Mouse (Mus musculus) MEL (cell line): Measurements from ENCODE around the gene Agfg2. TPM values are rescaled to one million over a fixed set of nuclear protein-coding genes. Genes with fewer than 3 reads are reported as not detected.

Experiments
- DNase-seq: peaks from one replicate; pipeline ENCODE4 v3.0.0; 2011; ENCODE audit warnings: low read depth, low spot score
- H3K27ac ChIP-seq: 2 replicates; pipeline ENCODE4 v1.5.1; 2012; ENCODE audit warnings: low read depth, mild to moderate bottlenecking, control low read depth, low read length, moderate library complexity; ENCODE audit not compliant: control insufficient read depth
- H3K27me3 ChIP-seq, 2 experiments: fragments of 150-350 bp in 1 of 2; sonication (generic) in 1 of 2; 2 replicates each; pipeline ENCODE4 v1.6.1; 2012; ENCODE audit warnings: low read length in 2 of 2, mild to moderate bottlenecking in 2 of 2, improper control_type of control experiment in 1 of 2, moderate library complexity in 1 of 2; ENCODE audit not compliant: insufficient read depth in 2 of 2, control insufficient read depth in 1 of 2
- H3K36me3 ChIP-seq, 2 experiments: 2 replicates each; pipeline ENCODE4 v1.6.1; 2012 to 2014; ENCODE audit warnings: low read length in 2 of 2, improper control_type of control experiment in 1 of 2, inconsistent platforms in 1 of 2, mild to moderate bottlenecking in 1 of 2; ENCODE audit not compliant: insufficient read depth in 2 of 2, control insufficient read depth in 1 of 2
- H3K4me1 ChIP-seq, 2 experiments: fragments of 150-350 bp in 1 of 2; sonication (generic) in 1 of 2; 2 replicates each; pipeline ENCODE4 v1.6.1; 2012; ENCODE audit warnings: low read length in 2 of 2, improper control_type of control experiment in 1 of 2, mild to moderate bottlenecking in 1 of 2; ENCODE audit not compliant: insufficient read depth in 2 of 2, control insufficient read depth in 1 of 2
- H3K4me3 ChIP-seq, 2 experiments: fragments of 150-350 bp in 1 of 2; sonication (generic) in 1 of 2; 2 replicates each; pipeline ENCODE4 v1.5.1; 2012; ENCODE audit warnings: low read depth in 2 of 2, low read length in 2 of 2, mild to moderate bottlenecking in 2 of 2, moderate library complexity in 2 of 2, control low read depth in 1 of 2, improper control_type of control experiment in 1 of 2; ENCODE audit not compliant: control insufficient read depth in 1 of 2, insufficient read depth in 1 of 2
- H3K79me2 ChIP-seq: 2 replicates; pipeline ENCODE4 v1.6.1; 2012; ENCODE audit warnings: mild to moderate bottlenecking, low read length, moderate library complexity; ENCODE audit not compliant: control insufficient read depth, poor library complexity, insufficient read depth
- H3K9ac ChIP-seq: 2 replicates; pipeline ENCODE4 v1.6.1; 2012; ENCODE audit warnings: low read depth, mild to moderate bottlenecking, control low read depth, low read length, moderate library complexity; ENCODE audit not compliant: control insufficient read depth, poor library complexity, severe bottlenecking
- H3K9me3 ChIP-seq: fragments of 150-350 bp; sonication (generic); replicated peaks from 2 replicates; pipeline ENCODE4 v1.6.1; 2012; ENCODE audit warnings: mild to moderate bottlenecking, low read length, improper control_type of control experiment, moderate library complexity; ENCODE audit not compliant: insufficient read depth
- BHLHE40 ChIP-seq: IDR thresholded peaks from 2 replicates; pipeline ENCODE4 v1.6.1; 2012; ENCODE audit warnings: low read depth, mild to moderate bottlenecking, inconsistent platforms, low read length, improper control_type of control experiment, borderline replicate concordance
- CHD2 ChIP-seq: IDR thresholded peaks from 2 replicates; pipeline ENCODE4 v1.6.1; 2011; ENCODE audit warnings: low read length, improper control_type of control experiment
- E2F4 ChIP-seq: IDR thresholded peaks from 2 replicates; pipeline ENCODE4 v1.6.1; 2011; ENCODE audit warnings: low read depth, low read length, improper control_type of control experiment, borderline replicate concordance
- EP300 ChIP-seq, 2 experiments: IDR thresholded peaks; 2 replicates each; pipeline ENCODE4 v1.6.1; 2011; ENCODE audit warnings: improper control_type of control experiment in 2 of 2, low read length in 2 of 2, low read depth in 1 of 2, mild to moderate bottlenecking in 1 of 2
- ETS1 ChIP-seq: IDR thresholded peaks from 2 replicates; pipeline ENCODE4 v1.6.1; 2012; ENCODE audit warnings: low read depth, mild to moderate bottlenecking, inconsistent platforms, low read length, improper control_type of control experiment, moderate library complexity
- GATA1 ChIP-seq: IDR thresholded peaks from 2 replicates; pipeline ENCODE4 v1.6.1; 2011; ENCODE audit warnings: low read depth, low read length, improper control_type of control experiment
- JUND ChIP-seq: IDR thresholded peaks from 2 replicates; pipeline ENCODE4 v1.6.1; 2011; ENCODE audit warnings: low read depth, mild to moderate bottlenecking, improper control_type of control experiment, low read length
- MXI1 ChIP-seq: IDR thresholded peaks from 2 replicates; pipeline ENCODE4 v1.6.1; 2011; ENCODE audit warnings: mild to moderate bottlenecking, low read depth, low read length, improper control_type of control experiment
- MYB ChIP-seq: IDR thresholded peaks from 2 replicates; pipeline ENCODE4 v1.6.1; 2011; ENCODE audit warnings: mild to moderate bottlenecking, low read depth, low read length, improper control_type of control experiment
- MYC ChIP-seq: IDR thresholded peaks from 2 replicates; pipeline ENCODE4 v1.6.1; 2011; ENCODE audit warnings: low read depth, mild to moderate bottlenecking, low read length, improper control_type of control experiment, moderate library complexity
- POLR2AphosphoS2 ChIP-seq: IDR thresholded peaks from 2 replicates; pipeline ENCODE4 v1.6.1; 2011; ENCODE audit warnings: low read length, improper control_type of control experiment
- POLR2AphosphoS5 ChIP-seq: IDR thresholded peaks from 2 replicates; pipeline ENCODE4 v1.6.1; 2012; ENCODE audit warnings: low read depth, borderline replicate concordance, mild to moderate bottlenecking, inconsistent platforms, low read length, moderate library complexity, mixed read lengths
- RAD21 ChIP-seq: IDR thresholded peaks from 2 replicates; pipeline ENCODE4 v1.6.1; 2011; ENCODE audit warnings: mild to moderate bottlenecking, low read depth, low read length, improper control_type of control experiment
- TCF12 ChIP-seq: IDR thresholded peaks from 2 replicates; pipeline ENCODE4 v1.6.1; 2014; ENCODE audit warnings: low read depth, mild to moderate bottlenecking, inconsistent platforms, low read length, improper control_type of control experiment, moderate library complexity
- USF1 ChIP-seq: IDR thresholded peaks from 2 replicates; pipeline ENCODE4 v1.6.1; 2014; ENCODE audit warnings: low read depth, mild to moderate bottlenecking, inconsistent platforms, low read length, improper control_type of control experiment, moderate library complexity
- ZMIZ1 ChIP-seq: IDR thresholded peaks from 2 replicates; pipeline ENCODE4 v1.6.1; 2012; ENCODE audit warnings: low read depth, mild to moderate bottlenecking, inconsistent platforms, low read length, improper control_type of control experiment, moderate library complexity
- polyA plus RNA-seq, 2 experiments: library from polyadenylated mRNA; stranded (reverse) in 1 of 2; unstranded in 1 of 2; fragments of >175 nt in 1 of 2; fragments of >200 nt in 1 of 2; gene quantifications; 2 replicates each; pipeline versions ENCODE4 v1.2.1 to v1.2.4; 2012; ENCODE audit warnings: low replicate concordance in 2 of 2, low read depth in 1 of 2; ENCODE audit not compliant: insufficient read length in 2 of 2, insufficient read depth in 1 of 2, missing spikeins in 1 of 2
- total RNA-seq: library from RNA; depleted of rRNA; stranded (reverse); fragments of 300-350 nt; gene quantifications from 2 replicates; pipeline ENCODE4 v1.2.3, GENCODE M21; 2012

The Agfg2 gene
- total and polyA plus RNA-seq, 3 experiments: 30.0 to 38.9 TPM; not detected in 1

GRCm38 (mm10) chr5:137699850-137700249 lies 15.3 kb upstream of the Agfg2 start (continued):
- TF ChIP-seq TCF12 (peak; percentile 46; the same call in 1 of the 2 replicates), MXI1 (no peak), RAD21 (no peak), MYB (no peak), MYC (no peak), ETS1 (no peak; the same call in 1 of the 2 replicates), EP300 (IDR thresholded peaks at IDR 0.05; ENCODE audit: low read depth in 1 of 2, low read length in 2 of 2) (peak; percentile 48 to 55; a peak in 2 of 4 replicates)

- no peaks in the 10 kb centered on the region for H3K27me3 ChIP-seq
- H3K36me3 ChIP-seq: peaks cover 0 to 12% of the 10 kb centered on the region in 2 experiments; a peak in 2 of 4 replicates
- H3K9me3 ChIP-seq: no peaks in the 10 kb centered on the region
- no peak overlapping the region for H3K4me3 ChIP-seq
- peaks cover 11% of the 10 kb centered on the region in 2 experiments for H3K4me1 ChIP-seq
- no peak overlapping the region for H3K9ac ChIP-seq
- DNase-seq: no peak
- H3K27ac ChIP-seq: no peak overlapping the region
- TF ChIP-seq JUND: no peak
- no peak for TF ChIP-seq E2F4
- TF ChIP-seq RAD21: no peak
- TF ChIP-seq POLR2AphosphoS5: no peak
- no peak for TF ChIP-seq MXI1
- no peak for TF ChIP-seq GATA1
- TF ChIP-seq, all 39 proteins: peak for 0
- no peaks in the 10 kb centered on the region for H3K79me2 ChIP-seq
Measured at GRCm38 (mm10) chr5:137699080-137699479, 14.6 kb upstream of the Agfg2 start.

GRCm38 (mm10) chr5:137695930-137696329 lies 11.4 kb upstream of the Agfg2 start:
- TF ChIP-seq MXI1 (peak; percentile 30; the same call in 1 of the 2 replicates), USF1 (no peak), BHLHE40 (no peak), CHD2 (no peak), E2F4 (no peak), ZMIZ1 (no peak), POLR2AphosphoS2 (no peak)
- TF ChIP-seq, all 39 proteins: peak for 1

More at GRCm38 (mm10) chr5:137695930-137696329, 11.4 kb upstream of the Agfg2 start:
- Histone ChIP-seq H3K36me3 (peaks cover 0 to 12% of the 10 kb centered on the region in 2 experiments; a peak in 2 of 4 replicates), H3K4me1 (peaks cover 8 to 11% of the 10 kb centered on the region in 2 experiments), H3K27ac (no peak overlapping the region), H3K9me3 (no peaks in the 10 kb centered on the region), H3K27me3 (no peaks in the 10 kb centered on the region), H3K79me2 (no peaks in the 10 kb centered on the region), H3K9ac (no peak overlapping the region), H3K4me3 (no peak overlapping the region)
- DNase-seq: peak; percentile 44
